Mouse (Mus musculus) myocyte (in vitro differentiated cells): Measurements from ENCODE around the gene Rps21. TPM values are rescaled to one million over a fixed set of nuclear protein-coding genes. Genes with fewer than 3 reads are reported as not detected.

Experiments
- H3K27me3 ChIP-seq: one replicate; pipeline ENCODE4 v1.6.1; 2011; ENCODE audit not compliant: control insufficient read depth, insufficient read depth, insufficient read length
- H3K36me3 ChIP-seq: one replicate; pipeline ENCODE4 v1.6.1; 2011; ENCODE audit not compliant: control insufficient read depth, insufficient read depth
- H3K4me2 ChIP-seq: one replicate; pipeline ENCODE4 v1.6.1; 2011; ENCODE audit warnings: low read depth, control low read depth
- H3K4me3 ChIP-seq: one replicate; pipeline ENCODE4 v1.5.1; 2011; ENCODE audit warnings: mild to moderate bottlenecking, control low read depth, moderate library complexity
- H3K79me2 ChIP-seq: one replicate; pipeline ENCODE4 v1.6.1; 2011; ENCODE audit not compliant: control insufficient read depth, insufficient read depth
- H3ac ChIP-seq: one replicate; pipeline ENCODE4 v1.6.1; 2011; ENCODE audit not compliant: control insufficient read depth, insufficient read length
- CEBPB ChIP-seq: IDR thresholded peaks from 2 replicates; pipeline ENCODE4 v1.6.1; 2011; ENCODE audit warnings: mild to moderate bottlenecking, moderate library complexity; ENCODE audit not compliant: poor library complexity, insufficient read depth, severe bottlenecking
- E2F4 ChIP-seq: IDR thresholded peaks from one replicate; pipeline ENCODE4 v1.6.1; 2011; ENCODE audit warnings: mild to moderate bottlenecking, control low read depth, moderate library complexity; ENCODE audit not compliant: insufficient read depth
- MAX ChIP-seq: IDR thresholded peaks from one replicate; pipeline ENCODE4 v1.6.1; 2011; ENCODE audit warnings: low read depth, mild to moderate bottlenecking, control low read depth
- MYOD1 ChIP-seq, 3 experiments: IDR thresholded peaks; one replicate each; pipeline ENCODE4 v1.6.1; 2011; ENCODE audit warnings: control low read depth in 2 of 3, low read depth in 2 of 3, mild to moderate bottlenecking in 2 of 3, moderate library complexity in 1 of 3; ENCODE audit not compliant: insufficient read length in 2 of 3, control insufficient read depth in 1 of 3
- MYOG ChIP-seq, 3 experiments: IDR thresholded peaks; one replicate each; pipeline ENCODE4 v1.6.1; 2011; ENCODE audit warnings: control low read depth in 2 of 3, low read depth in 2 of 3, mild to moderate bottlenecking in 2 of 3; ENCODE audit not compliant: insufficient read length in 2 of 3, control insufficient read depth in 1 of 3, insufficient read depth in 1 of 3
- POLR2A ChIP-seq: IDR thresholded peaks from one replicate; pipeline ENCODE4 v1.6.1; 2011; ENCODE audit warnings: low read depth, mild to moderate bottlenecking, control low read depth, moderate library complexity; ENCODE audit not compliant: insufficient read length
- POLR2AphosphoS2 ChIP-seq: IDR thresholded peaks from one replicate; pipeline ENCODE4 v1.6.1; 2011; ENCODE audit warnings: low read depth, control low read depth; ENCODE audit not compliant: insufficient read length
- REST ChIP-seq: IDR thresholded peaks from one replicate; pipeline ENCODE4 v1.6.1; 2011; ENCODE audit warnings: mild to moderate bottlenecking, control low read depth, moderate library complexity; ENCODE audit not compliant: insufficient read depth, insufficient read length
- SRF ChIP-seq: IDR thresholded peaks from one replicate; pipeline ENCODE4 v1.6.1; 2011; ENCODE audit warnings: low read depth; ENCODE audit not compliant: control insufficient read depth, insufficient read length
- TCF12 ChIP-seq: IDR thresholded peaks from one replicate; pipeline ENCODE4 v1.6.1; 2011; ENCODE audit warnings: mild to moderate bottlenecking, control low read depth; ENCODE audit not compliant: poor library complexity, insufficient read depth, severe bottlenecking
- TCF3 ChIP-seq: IDR thresholded peaks from one replicate; pipeline ENCODE4 v1.6.1; 2011; ENCODE audit warnings: low read depth, control low read depth; ENCODE audit not compliant: insufficient read length
- USF1 ChIP-seq: IDR thresholded peaks from one replicate; pipeline ENCODE4 v1.6.1; 2011; ENCODE audit warnings: low read depth, mild to moderate bottlenecking, control low read depth, moderate library complexity
- polyA plus RNA-seq: library from polyadenylated mRNA; unstranded; fragments of >200 nt; fragmentation: generic; extraction: Trizol; gene quantifications from one replicate; pipeline ENCODE4 v1.2.1, GENCODE M21; 2012; ENCODE audit warnings: missing spikeins

Rps21 gene
- polyA plus RNA-seq, 1 experiment = 3,913 TPM

DNA sequence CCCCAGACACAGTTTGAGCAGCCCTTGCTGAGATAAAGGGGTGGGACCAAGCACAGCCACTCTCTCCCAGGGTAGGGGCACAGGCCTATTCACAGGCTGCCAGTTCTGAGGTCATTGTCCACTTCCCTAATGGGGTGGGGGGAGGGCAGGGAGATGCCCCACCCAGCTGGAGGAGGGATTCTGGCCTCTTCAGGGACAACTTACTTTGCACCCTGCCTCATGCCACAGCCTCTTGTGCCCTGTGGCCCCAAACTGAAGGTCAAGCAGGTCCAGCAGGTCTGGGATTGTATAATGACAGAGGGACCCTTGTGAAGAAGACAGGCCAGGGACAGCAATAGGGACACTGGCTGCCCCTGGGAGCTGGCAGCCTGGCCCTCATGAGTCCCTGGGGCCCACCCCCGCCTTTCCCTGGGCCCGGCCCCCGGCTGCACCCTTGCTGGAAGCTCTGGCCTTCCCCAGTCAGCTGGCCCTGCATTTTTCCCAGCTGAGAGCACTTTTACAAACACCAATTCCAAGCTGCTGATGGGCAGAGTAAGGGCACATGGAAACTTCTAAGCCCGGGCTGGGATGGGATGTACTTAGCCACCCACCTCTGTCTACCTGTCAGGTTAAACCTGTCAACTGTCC, 42.7 kb upstream of the Rps21 start:
- no peak for TF ChIP-seq MYOD1 (IDR thresholded peaks at IDR 0.05; ENCODE audit: control insufficient read depth in 1 of 3, insufficient read length in 2 of 3, low read depth in 2 of 3)
- TF ChIP-seq TCF12 = no peak
- TF ChIP-seq MYOG (IDR thresholded peaks at IDR 0.05; ENCODE audit: control insufficient read depth in 1 of 3, insufficient read depth in 1 of 3, insufficient read length in 2 of 3, low read depth in 2 of 3) = peak in 1 of 3 experiments; percentile 12
- no peak for TF ChIP-seq USF1
- TF ChIP-seq POLR2A = peak; percentile 9
- Histone ChIP-seq H3K4me2 (peak overlapping the region; percentile 68), H3K4me3 (no peak overlapping the region), H3K79me2 (peaks cover 28% of the 10 kb centered on the region), H3K27me3 (no peaks in the 10 kb centered on the region), H3K36me3 (no peaks in the 10 kb centered on the region), H3ac (no peak overlapping the region)

DNA sequence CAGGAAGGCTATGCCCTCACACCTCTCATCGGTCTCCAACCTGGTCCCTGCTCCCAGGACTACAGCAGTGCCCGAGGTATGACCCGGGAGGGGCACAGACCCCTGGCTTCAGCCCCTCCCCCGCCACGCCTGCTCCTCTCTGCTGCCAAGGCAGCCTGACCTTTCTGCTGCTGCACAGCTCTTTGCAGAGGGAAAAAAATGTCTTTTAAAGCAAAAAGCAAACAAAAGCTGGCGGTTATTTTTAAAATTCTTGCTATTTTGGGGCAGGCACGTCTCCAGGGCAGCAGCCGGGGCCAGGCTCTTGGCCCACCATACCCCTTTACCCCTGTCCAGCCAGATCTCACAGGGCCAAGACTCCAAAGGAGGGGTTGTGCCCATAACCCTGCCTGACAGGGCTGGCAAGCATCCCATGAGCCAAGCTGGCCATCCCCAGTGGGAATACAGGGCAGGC, 42.1 kb upstream of the Rps21 start:
- TF ChIP-seq TCF12 (no peak), MAX (no peak), REST (no peak), MYOD1 (IDR thresholded peaks at IDR 0.05; ENCODE audit: control insufficient read depth in 1 of 3, insufficient read length in 2 of 3, low read depth in 2 of 3) (no peak), POLR2A (no peak), SRF (no peak), E2F4 (no peak), MYOG (IDR thresholded peaks at IDR 0.05; ENCODE audit: control insufficient read depth in 1 of 3, insufficient read depth in 1 of 3, insufficient read length in 2 of 3, low read depth in 2 of 3) (no peak), USF1 (no peak), TCF3 (no peak), CEBPB (no peak), POLR2AphosphoS2 (no peak)
- Histone ChIP-seq H3K27me3 (no peaks in the 10 kb centered on the region), H3K79me2 (peaks cover 27% of the 10 kb centered on the region), H3K4me2 (peak overlapping the region; percentile 68), H3K36me3 (peaks cover 3% of the 10 kb centered on the region), H3ac (no peak overlapping the region), H3K4me3 (no peak overlapping the region)

DNA sequence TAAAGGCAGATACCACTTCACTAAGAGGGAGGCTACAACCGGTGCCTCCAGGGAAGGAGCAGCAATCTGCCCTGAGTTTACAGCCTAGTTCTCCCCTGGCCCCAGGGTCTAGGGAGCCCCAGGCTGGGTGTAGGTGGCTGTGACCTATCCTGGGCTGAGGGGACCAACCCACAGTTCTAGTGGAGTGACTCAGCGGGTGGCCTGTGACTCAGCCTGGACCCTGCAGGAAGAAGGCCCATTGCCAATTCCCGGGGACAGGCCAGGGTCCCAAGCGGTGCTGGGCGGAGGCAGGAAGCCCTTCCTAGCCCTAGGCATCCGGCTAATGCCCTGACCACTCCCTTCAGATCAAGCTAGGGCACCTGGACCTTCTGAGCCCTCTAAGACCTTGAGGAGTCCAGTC, 41.2 kb upstream of the Rps21 start:
- H3ac ChIP-seq = no peak overlapping the region
- H3K27me3 ChIP-seq = no peaks in the 10 kb centered on the region
- no peak overlapping the region for H3K4me3 ChIP-seq
- peak overlapping the region; percentile 68 for H3K4me2 ChIP-seq
- TF ChIP-seq MYOG (IDR thresholded peaks at IDR 0.05; ENCODE audit: control insufficient read depth in 1 of 3, insufficient read depth in 1 of 3, insufficient read length in 2 of 3, low read depth in 2 of 3) (peak in 1 of 3 experiments; percentile 28), MYOD1 (IDR thresholded peaks at IDR 0.05; ENCODE audit: control insufficient read depth in 1 of 3, insufficient read length in 2 of 3, low read depth in 2 of 3) (no peak)
- peaks cover 3% of the 10 kb centered on the region for H3K36me3 ChIP-seq
- H3K79me2 ChIP-seq = peaks cover 21% of the 10 kb centered on the region

DNA sequence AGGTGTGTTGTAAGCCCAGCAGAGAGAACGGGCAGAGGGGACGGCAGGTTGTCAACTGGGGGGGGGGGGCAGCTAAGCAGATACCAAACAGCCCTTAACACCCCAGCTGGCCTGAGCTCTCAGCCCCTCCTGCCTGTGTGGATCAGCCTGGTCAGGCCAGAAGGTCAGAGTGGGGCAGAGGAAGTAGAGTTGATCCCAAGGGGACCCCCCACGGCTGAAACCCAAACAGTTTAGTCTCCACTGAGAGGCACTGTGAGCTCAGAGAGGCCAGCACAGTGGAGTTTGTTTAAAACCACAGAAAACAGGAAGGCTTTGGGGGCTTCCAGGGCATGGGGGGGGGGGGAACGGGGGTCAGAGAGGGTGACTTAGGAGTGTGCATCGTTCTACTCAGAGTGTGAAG, 40.3 kb upstream of the Rps21 start:
- TF ChIP-seq POLR2AphosphoS2 = no peak
- TF ChIP-seq TCF3 = no peak
- TF ChIP-seq MYOD1 (IDR thresholded peaks at IDR 0.05; ENCODE audit: control insufficient read depth in 1 of 3, insufficient read length in 2 of 3, low read depth in 2 of 3) = no peak
- no peak for TF ChIP-seq REST
- TF ChIP-seq MAX = no peak
- TF ChIP-seq SRF = no peak
- TF ChIP-seq USF1 = no peak
- TF ChIP-seq CEBPB = no peak
- no peak for TF ChIP-seq E2F4
- TF ChIP-seq MYOG (IDR thresholded peaks at IDR 0.05; ENCODE audit: control insufficient read depth in 1 of 3, insufficient read depth in 1 of 3, insufficient read length in 2 of 3, low read depth in 2 of 3) = no peak
- TF ChIP-seq POLR2A = no peak
- TF ChIP-seq TCF12 = no peak
- no peak overlapping the region for H3ac ChIP-seq
- H3K36me3 ChIP-seq = peaks cover 3% of the 10 kb centered on the region
- H3K79me2 ChIP-seq = peaks cover 24% of the 10 kb centered on the region
- no peak overlapping the region for H3K4me3 ChIP-seq
- no peaks in the 10 kb centered on the region for H3K27me3 ChIP-seq
- peak overlapping the region; percentile 63 for H3K4me2 ChIP-seq

DNA sequence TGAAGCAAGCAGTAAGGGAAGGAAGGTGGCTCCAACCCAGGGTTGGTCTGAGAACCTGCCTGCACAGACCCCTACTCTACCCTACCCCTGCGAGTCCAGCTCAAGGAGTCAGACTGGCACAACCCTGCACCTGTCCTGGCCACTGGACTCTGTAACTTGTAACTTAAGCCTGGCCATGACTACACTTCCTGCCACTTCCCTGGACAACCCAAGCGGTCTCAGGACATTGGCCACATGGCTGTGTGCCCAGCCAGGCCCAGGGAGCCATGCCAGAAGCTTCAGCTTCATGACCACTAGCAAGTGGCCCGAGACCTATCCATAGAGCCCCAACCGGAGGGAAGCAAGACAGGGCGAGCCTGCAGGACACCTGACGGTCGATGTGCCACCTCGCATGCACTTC, 39.6 kb upstream of the Rps21 start:
- H3K27me3 ChIP-seq = no peaks in the 10 kb centered on the region
- no peak overlapping the region for H3ac ChIP-seq
- H3K79me2 ChIP-seq = peaks cover 29% of the 10 kb centered on the region
- peak overlapping the region; percentile 63 for H3K4me2 ChIP-seq
- peaks cover 3% of the 10 kb centered on the region for H3K36me3 ChIP-seq
- H3K4me3 ChIP-seq = no peak overlapping the region
- TF ChIP-seq CEBPB (no peak), POLR2A (no peak), E2F4 (no peak), TCF3 (peak; percentile 26), REST (no peak), MAX (no peak), TCF12 (peak; percentile 24), MYOD1 (IDR thresholded peaks at IDR 0.05; ENCODE audit: control insufficient read depth in 1 of 3, insufficient read length in 2 of 3, low read depth in 2 of 3) (peak; percentile 62 to 95 (median 93)), POLR2AphosphoS2 (no peak), MYOG (IDR thresholded peaks at IDR 0.05; ENCODE audit: control insufficient read depth in 1 of 3, insufficient read depth in 1 of 3, insufficient read length in 2 of 3, low read depth in 2 of 3) (peak; percentile 58 to 91 (median 61)), SRF (no peak), USF1 (peak; percentile 1)
